Mouse (Mus musculus): ENCODE measurements around the gene Prl8a6. TPM values are rescaled to one million over a fixed set of nuclear protein-coding genes. Genes with fewer than 3 reads are reported as not detected.

Gene Prl8a6
- not detected in 2 replicates for polyA plus RNA-seq (2021; fragmentation: Nextera tagmentation)
- long read RNA-seq, experiment 1: 0 reads
- long read RNA-seq, experiment 2: 0 reads

GRCm38 (mm10) chr13:27438588-27438987, at the start of gene Prl8a6:
Prl8a6 (minus strand) TSS chr13:27438688.

GRCm38 (mm10) chr13:27390746-27391145, 47.7 kb downstream of the Prl8a6 start, which contains the start of gene Prl2b1:
Prl2b1 (minus strand) TSS chr13:27390846.

Other genes starting within 250 kb of the Prl8a6 start
- not detected in 2 replicates for gene Prl3c1, start 242.0 kb downstream of the Prl8a6 start, polyA plus RNA-seq (2021; fragmentation: Nextera tagmentation)
- not detected in 2 replicates for gene Prl3b1, start 196.8 kb downstream of the Prl8a6 start, polyA plus RNA-seq (2021; fragmentation: Nextera tagmentation)
- gene Prl3a1, start 179.3 kb downstream of the Prl8a6 start, polyA plus RNA-seq (2021; fragmentation: Nextera tagmentation): not detected in 2 replicates
- gene Prl6a1, start 126.1 kb downstream of the Prl8a6 start, polyA plus RNA-seq (2021; fragmentation: Nextera tagmentation): not detected in 2 replicates
- not detected in 2 replicates for gene Prl8a2, start 93.0 kb downstream of the Prl8a6 start, polyA plus RNA-seq (2021; fragmentation: Nextera tagmentation)
- not detected in 2 replicates for gene Prl2b1, start 47.8 kb downstream of the Prl8a6 start, polyA plus RNA-seq (2021; fragmentation: Nextera tagmentation)
- not detected in 2 replicates for gene Prl8a8, start 74.5 kb upstream of the Prl8a6 start, polyA plus RNA-seq (2021; fragmentation: Nextera tagmentation)
- gene Prl8a9, start 125.9 kb upstream of the Prl8a6 start, polyA plus RNA-seq (2021; fragmentation: Nextera tagmentation): not detected in 2 replicates
- not detected in 2 replicates for gene Prl8a1, start 143.5 kb upstream of the Prl8a6 start, polyA plus RNA-seq (2021; fragmentation: Nextera tagmentation)
- gene Prl7b1, start 171.9 kb upstream of the Prl8a6 start, polyA plus RNA-seq (2021; fragmentation: Nextera tagmentation): not detected in 2 replicates
- gene Prl7a1, start 203.8 kb upstream of the Prl8a6 start, polyA plus RNA-seq (2021; fragmentation: Nextera tagmentation): not detected in 2 replicates
- gene Prl7a2, start 229.3 kb upstream of the Prl8a6 start, polyA plus RNA-seq (2021; fragmentation: Nextera tagmentation): not detected in 2 replicates